ENCODE assay signal across 16 mouse cellular contexts in the genomic region with DNA sequence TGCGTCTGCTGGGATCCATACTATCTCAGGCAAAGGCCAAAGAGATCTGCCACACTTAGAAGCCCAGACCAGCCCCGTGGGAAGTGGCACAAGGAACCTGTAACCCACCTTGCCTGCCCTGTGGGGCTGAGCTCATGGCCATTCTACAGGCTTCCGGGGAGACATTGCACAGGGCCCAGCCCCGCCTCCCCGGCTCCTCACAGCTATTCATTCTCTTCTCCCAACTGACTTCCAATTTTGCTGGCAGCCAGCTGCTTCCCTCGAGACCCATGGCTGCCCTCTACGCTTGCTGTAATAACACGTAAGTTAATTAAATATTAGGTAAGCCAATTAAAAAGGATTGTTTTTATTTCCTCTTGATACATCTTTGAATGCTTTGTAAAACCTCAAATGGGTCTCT. TPM values are rescaled to one million over a fixed set of nuclear protein-coding genes. Genes with fewer than 3 reads are reported as not detected.
A peak's percentile ranks its signal among the peaks of the same experiment; 100 is the strongest.
DNase-seq lines count a peak whose midpoint lies in the region; ATAC-seq lines count a peak whose summit lies in the region.
"Had no signal": no experiment of that assay in that cellular context is flagged by ENCODE, and none has a peak within 500 bp of the region (broad histone marks: within the 10 kb centered on the region; RNA-seq: fewer than 3 reads in every experiment).

No protein-coding gene starts in this region.

- WGBS in forebrain, embryonic 16.5 days, result 45% methylated on average over 8 of the region's 8 CpGs
- 71% methylated on average over 8 of the region's 8 CpGs for WGBS in forebrain, embryonic 11.5 days
- WGBS in neural tube, embryonic 12.5 days, result 62% methylated on average over 8 of the region's 8 CpGs
- WGBS in neural tube, embryonic 14.5 days, result 42% methylated on average over 8 of the region's 8 CpGs

- no peaks in the 10 kb centered on the region for H3K27me3 ChIP-seq in forebrain, embryonic 16.5 days (replicated peaks; ENCODE audit: control insufficient read depth, insufficient read depth, low read length)
- no peaks in the 10 kb centered on the region for H3K27me3 ChIP-seq in forebrain, embryonic 11.5 days (ENCODE audit: control insufficient read depth, insufficient read depth, low read length)
- no peaks in the 10 kb centered on the region for H3K27me3 ChIP-seq in neural tube, embryonic 12.5 days (replicated peaks)
- no peaks in the 10 kb centered on the region for H3K27me3 ChIP-seq in neural tube, embryonic 14.5 days (ENCODE audit: control insufficient read depth, insufficient read depth, low read length)
- H3K27me3 ChIP-seq: intestine, embryonic 15.5 days had no signal

- 0 out of 2 replicates have a peak, but pooled peaks have one; percentile 26 for ATAC-seq in forebrain, embryonic 16.5 days
- no peak for ATAC-seq in forebrain, embryonic 11.5 days (replicated peaks; ENCODE audit: low FRiP score)
- 0 out of 2 replicates have a peak, but pooled peaks have one; percentile 42 for ATAC-seq in neural tube, embryonic 12.5 days (ENCODE audit: low FRiP score, low read depth)
- peak; percentile 51; the same call in 1 of the 2 replicates for ATAC-seq in neural tube, embryonic 14.5 days (ENCODE audit: low read depth)
- ATAC-seq: intestine, embryonic 15.5 days had no signal

- H3K9ac ChIP-seq in forebrain, embryonic 16.5 days (replicated peaks; ENCODE audit: low read depth, low read length), result no peak overlapping the region
- H3K9ac ChIP-seq in forebrain, embryonic 11.5 days (ENCODE audit: low read length), result no peak overlapping the region
- H3K9ac ChIP-seq in neural tube, embryonic 12.5 days, result no peak overlapping the region
- no peak overlapping the region for H3K9ac ChIP-seq in neural tube, embryonic 14.5 days (replicated peaks; ENCODE audit: low read depth, low read length)
- H3K9ac ChIP-seq: heart, embryonic 12.5 days; intestine, embryonic 15.5 days had no signal

- no peak overlapping the region for H3K4me2 ChIP-seq in forebrain, embryonic 16.5 days (ENCODE audit: low read length)
- H3K4me2 ChIP-seq in forebrain, embryonic 11.5 days (ENCODE audit: low read depth, low read length, severe bottlenecking), result no peak overlapping the region
- H3K4me2 ChIP-seq in neural tube, embryonic 12.5 days (replicated peaks), result no peak overlapping the region
- no peak overlapping the region for H3K4me2 ChIP-seq in neural tube, embryonic 14.5 days (ENCODE audit: low read depth, low read length)
- H3K4me2 ChIP-seq: heart, embryonic 12.5 days; intestine, embryonic 15.5 days had no signal

- no peaks in the 10 kb centered on the region for H3K9me3 ChIP-seq in forebrain, embryonic 16.5 days (ENCODE audit: control insufficient read depth, low read length)
- no peaks in the 10 kb centered on the region for H3K9me3 ChIP-seq in forebrain, embryonic 11.5 days (ENCODE audit: control insufficient read depth, low read length)
- no peaks in the 10 kb centered on the region for H3K9me3 ChIP-seq in neural tube, embryonic 12.5 days
- H3K9me3 ChIP-seq in neural tube, embryonic 14.5 days (ENCODE audit: control insufficient read depth, low read length), result no peaks in the 10 kb centered on the region
- H3K9me3 ChIP-seq: hindbrain, embryonic 10.5 days; intestine, embryonic 15.5 days had no signal

- H3K4me1 ChIP-seq in forebrain, embryonic 16.5 days (replicated peaks; ENCODE audit: control insufficient read depth, insufficient read depth, low read length), result no peaks in the 10 kb centered on the region
- no peaks in the 10 kb centered on the region for H3K4me1 ChIP-seq in forebrain, embryonic 11.5 days (replicated peaks; ENCODE audit: control insufficient read depth, insufficient read depth, low read length)
- no peaks in the 10 kb centered on the region for H3K4me1 ChIP-seq in neural tube, embryonic 12.5 days
- H3K4me1 ChIP-seq in neural tube, embryonic 14.5 days (ENCODE audit: control insufficient read depth, insufficient read depth, low read length), result no peaks in the 10 kb centered on the region
- H3K4me1 ChIP-seq: heart, embryonic 12.5 days; intestine, embryonic 15.5 days had no signal

- no peak overlapping the region for H3K27ac ChIP-seq in forebrain, embryonic 16.5 days (ENCODE audit: low read length)
- no peak overlapping the region for H3K27ac ChIP-seq in forebrain, embryonic 11.5 days (ENCODE audit: low read depth, low read length)
- H3K27ac ChIP-seq in neural tube, embryonic 12.5 days, result no peak overlapping the region
- H3K27ac ChIP-seq in neural tube, embryonic 14.5 days (ENCODE audit: low read depth, low read length), result no peak overlapping the region
- H3K27ac ChIP-seq: gastrocnemius, adult 2 months; hindbrain, embryonic 10.5 days; intestine, embryonic 15.5 days had no signal

- no peak for DNase-seq in forebrain, embryonic 11.5 days (ENCODE audit: low spot score)
- no peak for DNase-seq in neural tube, embryonic 10.5 days (ENCODE audit: extremely low spot score, low spot score)
- DNase-seq in ovary, postnatal 14 days (ENCODE audit: low spot score), result no peak
- DNase-seq: adrenal gland, adult 8-10 months; adrenal gland, postnatal 36 days; cerebellum, adult 2 months; cerebellum, postnatal 10 days; gastrocnemius, adult 2 months; gastrocnemius, postnatal 25 days had no signal

- H3K4me3 ChIP-seq in forebrain, embryonic 16.5 days (replicated peaks; ENCODE audit: low read length), result no peak overlapping the region
- H3K4me3 ChIP-seq in forebrain, embryonic 11.5 days (ENCODE audit: low read depth, low read length), result no peak overlapping the region
- H3K4me3 ChIP-seq in neural tube, embryonic 12.5 days, result no peak overlapping the region
- H3K4me3 ChIP-seq in neural tube, embryonic 14.5 days (ENCODE audit: low read depth, low read length), result no peak overlapping the region
- H3K4me3 ChIP-seq: gastrocnemius, adult 2 months; heart, embryonic 12.5 days; hindbrain, embryonic 10.5 days; intestine, embryonic 15.5 days had no signal

- H3K36me3 ChIP-seq in forebrain, embryonic 16.5 days (ENCODE audit: control insufficient read depth, insufficient read depth), result no peaks in the 10 kb centered on the region
- no peaks in the 10 kb centered on the region for H3K36me3 ChIP-seq in forebrain, embryonic 11.5 days (ENCODE audit: control insufficient read depth, insufficient read depth, low read length)
- H3K36me3 ChIP-seq in neural tube, embryonic 12.5 days, result no peaks in the 10 kb centered on the region
- no peaks in the 10 kb centered on the region for H3K36me3 ChIP-seq in neural tube, embryonic 14.5 days (ENCODE audit: control insufficient read depth, insufficient read depth, low read length)
- H3K36me3 ChIP-seq: heart, embryonic 12.5 days; hindbrain, embryonic 10.5 days; intestine, embryonic 15.5 days had no signal

RNA-seq across cellular contexts. Expression of a gene that starts 5.9 kb away (rescaled TPM):
- 0.27 and 0.77 TPM in 2 replicates for polyA plus RNA-seq in forebrain, embryonic 16.5 days (2015; fragmentation: Nextera tagmentation; extraction: Ambion mirVana)
- not detected in 2 replicates for polyA plus RNA-seq in forebrain, embryonic 11.5 days (2014; fragmentation: Nextera tagmentation; extraction: Ambion mirVana)
- polyA plus RNA-seq in neural tube, embryonic 12.5 days (2016; fragmentation: Nextera tagmentation; extraction: Ambion mirVana), result not detected in 2 replicates
- polyA plus RNA-seq in neural tube, embryonic 14.5 days (2014; fragmentation: Nextera tagmentation; extraction: Ambion mirVana), result 0.33 TPM in 1 of 2 replicates, not detected in the other
- polyA plus RNA-seq: embryonic facial prominence, embryonic 11.5 days; heart, embryonic 12.5 days; intestine, embryonic 15.5 days had no signal

RNA-seq across cellular contexts. Expression of a gene that starts 10.4 kb away (rescaled TPM):
- polyA plus RNA-seq in forebrain, embryonic 16.5 days (2015; fragmentation: Nextera tagmentation; extraction: Ambion mirVana), result 14.3 and 16.8 TPM in 2 replicates
- polyA plus RNA-seq in forebrain, embryonic 11.5 days (2014; fragmentation: Nextera tagmentation; extraction: Ambion mirVana), result 10.8 and 11.9 TPM in 2 replicates
- 8.9 and 10.6 TPM in 2 replicates for polyA plus RNA-seq in neural tube, embryonic 12.5 days (2016; fragmentation: Nextera tagmentation; extraction: Ambion mirVana)
- 13.9 and 18.8 TPM in 2 replicates for polyA plus RNA-seq in neural tube, embryonic 14.5 days (2014; fragmentation: Nextera tagmentation; extraction: Ambion mirVana)

RNA-seq across cellular contexts. Expression of a gene that starts 33.9 kb away (rescaled TPM):
- 14.8 and 17.6 TPM in 2 replicates for polyA plus RNA-seq in forebrain, embryonic 16.5 days (2015; fragmentation: Nextera tagmentation; extraction: Ambion mirVana)
- 11.7 and 13.4 TPM in 2 replicates for polyA plus RNA-seq in forebrain, embryonic 11.5 days (2014; fragmentation: Nextera tagmentation; extraction: Ambion mirVana)
- polyA plus RNA-seq in neural tube, embryonic 12.5 days (2016; fragmentation: Nextera tagmentation; extraction: Ambion mirVana), result 11.5 and 13.6 TPM in 2 replicates
- 23.3 and 26.4 TPM in 2 replicates for polyA plus RNA-seq in neural tube, embryonic 14.5 days (2014; fragmentation: Nextera tagmentation; extraction: Ambion mirVana)

RNA-seq across cellular contexts. Expression of a gene that starts 59.5 kb away (rescaled TPM):
- 43.9 and 54.3 TPM in 2 replicates for polyA plus RNA-seq in forebrain, embryonic 16.5 days (2015; fragmentation: Nextera tagmentation; extraction: Ambion mirVana)
- 10.2 and 10.8 TPM in 2 replicates for polyA plus RNA-seq in forebrain, embryonic 11.5 days (2014; fragmentation: Nextera tagmentation; extraction: Ambion mirVana)
- 26.6 and 33.9 TPM in 2 replicates for polyA plus RNA-seq in neural tube, embryonic 12.5 days (2016; fragmentation: Nextera tagmentation; extraction: Ambion mirVana)
- polyA plus RNA-seq in neural tube, embryonic 14.5 days (2014; fragmentation: Nextera tagmentation; extraction: Ambion mirVana), result 59.8 and 61.2 TPM in 2 replicates
